Mouse (Mus musculus) cerebral cortex, adult 2 months (tissue): ENCODE results near the gene Itga8.

Experiments
- WGBS: fragments of 180-500 bp; shearing (Covaris S2); methylation state at CpG from one replicate; pipeline ENCODE4 v1.1.7; 2018; 5-methylcytosine and 5-hydroxymethylcytosine counted together

Gene Itga8

GRCm38 (mm10) chr2:12065669-12066399, 235.9 kb downstream of the Itga8 start:
- 64% methylated on average over 6 of the region's 6 CpGs for WGBS

GRCm38 (mm10) chr2:12060034-12060723, 241.5 kb downstream of the Itga8 start:
- WGBS: 88% methylated on average over 5 of the region's 5 CpGs
